Mouse (Mus musculus) large intestine, adult 2 months (tissue): ENCODE measurements around the gene Exoc8. TPM values are rescaled to one million over a fixed set of nuclear protein-coding genes. Genes with fewer than 3 reads are reported as not detected.
A peak's percentile ranks its signal among the peaks of the same experiment; 100 is the strongest.

Source experiments
- DNase-seq: peaks from one replicate; pipeline ENCODE4 v3.0.0-alpha.2; 2012; ENCODE audit warnings: low read depth, low spot score
- WGBS: fragments of 180-500 bp; shearing (Covaris S2); methylation state at CpG from one replicate; pipeline ENCODE4 v1.1.7; 2018; 5-methylcytosine and 5-hydroxymethylcytosine counted together
- polyA plus RNA-seq: library from polyadenylated mRNA; depleted of rRNA; stranded (reverse); fragments of >200 nt; gene quantifications from 2 replicates; pipeline ENCODE4 v1.2.3, GENCODE M21; 2012; rRNA removed

Exoc8 gene
- polyA plus RNA-seq, 1 experiment = 6.2 TPM

GRCm38 (mm10) chr8:124863163-124863677 is 34.3 kb downstream of the Exoc8 start:
- under 1% methylated on average over 33 of the region's 33 CpGs for WGBS
- DNase-seq = no peak

GRCm38 (mm10) chr8:124862321-124863162 is 35.0 kb downstream of the Exoc8 start, which contains the start of the genes Gnpat and 2810004N23Rik:
Gnpat (plus strand) TSS chr8:124863033.
2810004N23Rik (minus strand) TSS chr8:124863120.
- DNase-seq = peak; percentile 60
- WGBS = under 1% methylated on average over 55 of the region's 55 CpGs

GRCm38 (mm10) chr8:124860188-124860587 is 37.3 kb downstream of the Exoc8 start:
- 93% methylated on average over 3 of the region's 3 CpGs for WGBS
- no peak for DNase-seq

GRCm38 (mm10) chr8:124859466-124859865 is 38.0 kb downstream of the Exoc8 start:
- DNase-seq = no peak

GRCm38 (mm10) chr8:124853511-124853910 is 44.0 kb downstream of the Exoc8 start:
- DNase-seq = no peak

GRCm38 (mm10) chr8:124845573-124845972 is 51.9 kb downstream of the Exoc8 start:
- WGBS = 87% methylated on average over 5 of the region's 5 CpGs
- no peak for DNase-seq

More at GRCm38 (mm10) chr8:124853511-124853910, 44.0 kb downstream of the Exoc8 start:
- WGBS = 77% methylated on average over 1 of the region's 1 CpGs

GRCm38 (mm10) chr8:124845131-124845530 is 52.4 kb downstream of the Exoc8 start:
- 78% methylated on average over 3 of the region's 3 CpGs for WGBS
- DNase-seq = no peak

Other genes starting within 250 kb of the Exoc8 start
- 23.0 and 25.1 TPM in 2 replicates for gene 2310022B05Rik, start 234.3 kb downstream of the Exoc8 start, polyA plus RNA-seq
- gene Ttc13, start 175.7 kb downstream of the Exoc8 start, polyA plus RNA-seq = 13.6 and 20.4 TPM in 2 replicates
- gene Arv1, start 175.6 kb downstream of the Exoc8 start, polyA plus RNA-seq = 9.1 and 9.8 TPM in 2 replicates
- gene Fam89a, start 145.9 kb downstream of the Exoc8 start, polyA plus RNA-seq = 0.91 and 1.5 TPM in 2 replicates
- 0.06 and 0.10 TPM in 2 replicates for gene Trim67, start 104.6 kb downstream of the Exoc8 start, polyA plus RNA-seq
- 35.5 and 37.8 TPM in 2 replicates for gene Gnpat, start 34.7 kb downstream of the Exoc8 start, polyA plus RNA-seq
- gene 2810004N23Rik, start 34.6 kb downstream of the Exoc8 start, polyA plus RNA-seq = 8.6 and 9.2 TPM in 2 replicates
- 7.7 and 11.1 TPM in 2 replicates for gene Sprtn, start 181 bp upstream of the Exoc8 start, polyA plus RNA-seq
- 14.4 and 19.2 TPM in 2 replicates for gene Egln1, start 51.6 kb upstream of the Exoc8 start, polyA plus RNA-seq
- gene Tsnax, start 115.3 kb upstream of the Exoc8 start, polyA plus RNA-seq = 26.1 and 30.1 TPM in 2 replicates
- gene Disc1, start 156.5 kb upstream of the Exoc8 start, polyA plus RNA-seq = 0.21 and 0.60 TPM in 2 replicates